Mouse (Mus musculus): ENCODE results near the gene Rab8a. TPM values are rescaled to one million over a fixed set of nuclear protein-coding genes. Genes with fewer than 3 reads are reported as not detected.

Rab8a gene
- polyA plus RNA-seq, 1 experiment from 2014 or later = 86.7 TPM

- Histone ChIP-seq H3K4me2 (ENCODE audit: low read length) (no peak overlapping the region), H3K4me1 (ENCODE audit: control insufficient read depth, insufficient read depth, low read length) (no peaks in the 10 kb centered on the region), H3K27ac (ENCODE audit: low read depth, low read length) (no peak overlapping the region), H3K9ac (ENCODE audit: low read length) (no peak overlapping the region), H3K27me3 (replicated peaks; ENCODE audit: control insufficient read depth, insufficient read depth, low read length) (no peaks in the 10 kb centered on the region), H3K36me3 (ENCODE audit: control insufficient read depth, insufficient read depth, low read length) (no peaks in the 10 kb centered on the region), H3K9me3 (replicated peaks; ENCODE audit: control insufficient read depth, low read length) (no peaks in the 10 kb centered on the region), H3K4me3 (ENCODE audit: low read depth, low read length) (no peak overlapping the region)
- WGBS = 89% methylated on average over 2 of the region's 2 CpGs
- no peak for DNase-seq (ENCODE audit: low spot score)
- ATAC-seq = no peak
Measured at GRCm38 (mm10) chr8:72187793-72188331, 26.9 kb downstream of the Rab8a start.

DNA sequence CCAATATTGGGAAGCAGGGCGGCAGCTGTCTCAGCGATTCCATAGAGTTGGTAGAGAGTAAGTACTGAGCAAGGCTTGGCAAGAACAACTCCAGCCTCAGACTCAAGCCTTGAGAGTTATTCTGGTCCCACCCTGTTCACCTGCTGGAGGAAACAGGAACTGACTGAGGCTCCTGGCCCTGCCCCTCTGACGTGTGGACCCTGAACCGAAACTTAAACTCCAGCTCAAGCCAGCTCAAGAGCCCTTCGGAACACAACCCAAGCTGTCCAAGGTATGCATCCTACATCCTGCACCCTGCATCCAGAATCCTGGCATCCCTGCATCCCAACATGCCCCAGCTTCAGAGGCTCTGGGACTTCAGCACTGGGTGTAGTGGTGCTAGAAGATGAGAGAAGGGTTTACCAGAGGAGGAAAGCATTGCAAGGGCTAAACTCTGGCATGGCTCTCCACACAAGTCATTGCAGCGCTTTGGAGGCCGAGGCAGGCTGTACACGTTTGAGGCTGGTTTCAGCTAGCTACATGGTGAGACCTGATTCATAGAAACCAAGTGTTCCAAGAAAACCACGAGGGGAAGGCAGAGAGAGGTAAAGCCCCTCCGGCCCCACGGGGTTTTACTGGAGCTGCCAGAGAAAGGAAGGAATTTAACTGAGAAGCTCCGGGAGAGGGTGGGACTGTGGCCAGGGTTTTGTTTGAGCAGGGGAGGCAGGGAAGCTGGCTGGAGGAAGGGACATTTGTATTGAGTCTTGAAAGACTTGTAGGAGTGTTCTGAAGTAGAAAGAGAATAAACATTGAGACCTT lies 28.6 kb downstream of the Rab8a start, which contains the start of gene Hsh2d:
Gene Hsh2d, plus strand, starts transcription at position 222 of the 798 bp plus-strand sequence.
- no peak for DNase-seq (ENCODE audit: low spot score)

DNA sequence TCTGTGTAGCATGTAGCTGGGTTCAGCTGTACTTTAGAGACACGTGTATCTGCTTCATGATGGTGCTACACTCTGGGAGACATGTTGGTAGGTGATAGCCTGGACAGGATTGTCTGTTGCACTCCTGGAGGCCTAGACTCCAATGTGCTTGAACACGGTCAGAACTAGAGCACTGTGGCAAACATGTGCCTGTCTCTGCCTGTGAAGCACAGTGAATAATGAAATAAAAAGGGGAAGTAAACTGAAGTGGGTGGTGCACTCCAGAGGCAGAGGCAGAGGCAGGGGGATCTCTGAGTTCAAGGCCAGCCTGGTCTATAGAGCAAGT lies 29.2 kb downstream of the Rab8a start:
- Histone ChIP-seq H3K4me2 (ENCODE audit: low read length) (no peak overlapping the region), H3K4me1 (ENCODE audit: control insufficient read depth, insufficient read depth, low read length) (no peaks in the 10 kb centered on the region), H3K9ac (ENCODE audit: low read length) (no peak overlapping the region), H3K9me3 (replicated peaks; ENCODE audit: control insufficient read depth, low read length) (no peaks in the 10 kb centered on the region), H3K27me3 (replicated peaks; ENCODE audit: control insufficient read depth, insufficient read depth, low read length) (no peaks in the 10 kb centered on the region), H3K27ac (ENCODE audit: low read depth, low read length) (no peak overlapping the region), H3K36me3 (ENCODE audit: control insufficient read depth, insufficient read depth, low read length) (no peaks in the 10 kb centered on the region), H3K4me3 (ENCODE audit: low read depth, low read length) (no peak overlapping the region)
- DNase-seq (ENCODE audit: low spot score) (no peak), ATAC-seq (no peak)
- 83% methylated on average over 2 of the region's 2 CpGs for WGBS

More for the DNA sequence above, 28.6 kb downstream of the Rab8a start, which contains the start of gene Hsh2d:
- no peaks in the 10 kb centered on the region for H3K36me3 ChIP-seq (ENCODE audit: control insufficient read depth, insufficient read depth, low read length)
- no peaks in the 10 kb centered on the region for H3K9me3 ChIP-seq (replicated peaks; ENCODE audit: control insufficient read depth, low read length)
- no peak within 1 kb of the TSS for H3K9ac ChIP-seq (ENCODE audit: low read length)
- no peak for ATAC-seq
- no peak within 1 kb of the TSS for H3K4me2 ChIP-seq (ENCODE audit: low read length)
- 73% methylated on average over 12 of the region's 12 CpGs for WGBS
- H3K4me1 ChIP-seq (ENCODE audit: control insufficient read depth, insufficient read depth, low read length) = no peaks in the 10 kb centered on the region
- no peaks in the 10 kb centered on the region for H3K27me3 ChIP-seq (replicated peaks; ENCODE audit: control insufficient read depth, insufficient read depth, low read length)
- H3K4me3 ChIP-seq (ENCODE audit: low read depth, low read length) = no peak within 1 kb of the TSS
- H3K27ac ChIP-seq (ENCODE audit: low read depth, low read length) = no peak within 1 kb of the TSS

DNA sequence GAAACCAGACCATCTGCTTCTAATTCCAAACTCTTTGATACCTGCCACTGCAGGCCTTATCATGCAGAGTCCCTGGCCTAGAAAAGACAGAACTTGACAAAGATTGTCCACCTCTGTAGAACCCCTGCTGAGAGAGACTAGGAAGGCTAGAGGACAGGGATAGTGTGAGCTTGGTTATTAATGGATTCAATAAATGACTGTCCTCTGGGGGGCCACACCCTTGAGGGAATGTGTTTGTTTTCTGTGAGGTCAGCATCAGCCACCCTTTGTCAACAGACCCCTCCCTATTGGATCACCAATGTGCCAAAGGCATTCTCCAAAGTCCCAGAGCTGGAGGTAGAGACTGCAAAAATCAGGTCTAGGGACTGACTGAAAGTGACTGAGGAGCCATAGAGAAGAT lies 31.1 kb downstream of the Rab8a start:
- Histone ChIP-seq H3K4me2 (ENCODE audit: low read length) (no peak overlapping the region), H3K36me3 (ENCODE audit: control insufficient read depth, insufficient read depth, low read length) (no peaks in the 10 kb centered on the region), H3K4me1 (ENCODE audit: control insufficient read depth, insufficient read depth, low read length) (no peaks in the 10 kb centered on the region), H3K27ac (ENCODE audit: low read depth, low read length) (no peak overlapping the region), H3K9ac (ENCODE audit: low read length) (no peak overlapping the region), H3K4me3 (ENCODE audit: low read depth, low read length) (no peak overlapping the region), H3K9me3 (replicated peaks; ENCODE audit: control insufficient read depth, low read length) (no peaks in the 10 kb centered on the region), H3K27me3 (replicated peaks; ENCODE audit: control insufficient read depth, insufficient read depth, low read length) (no peaks in the 10 kb centered on the region)
- DNase-seq (ENCODE audit: low spot score) = no peak
- no peak for ATAC-seq

DNA sequence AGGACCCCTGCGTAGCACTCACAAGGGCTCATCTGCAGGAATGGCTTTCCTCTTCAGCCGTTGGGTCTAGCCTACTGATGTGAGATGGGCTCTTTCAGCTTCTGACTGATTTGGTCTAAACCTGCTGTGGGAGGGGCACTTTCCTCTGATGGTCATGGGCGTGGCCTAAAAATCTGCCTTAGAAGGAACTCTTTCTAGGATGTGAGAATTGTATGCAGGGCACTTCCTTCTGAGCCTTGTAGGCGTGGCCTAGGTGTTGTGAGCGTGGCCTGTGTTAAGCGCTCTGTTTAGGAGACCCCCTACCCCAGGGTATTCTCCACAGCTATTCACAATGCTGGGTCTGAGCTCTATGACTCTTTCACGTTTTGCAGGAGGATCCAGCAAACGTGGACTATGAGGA lies 37.0 kb downstream of the Rab8a start:
- no peaks in the 10 kb centered on the region for H3K36me3 ChIP-seq (ENCODE audit: control insufficient read depth, insufficient read depth, low read length)
- no peaks in the 10 kb centered on the region for H3K4me1 ChIP-seq (ENCODE audit: control insufficient read depth, insufficient read depth, low read length)
- no peaks in the 10 kb centered on the region for H3K27me3 ChIP-seq (replicated peaks; ENCODE audit: control insufficient read depth, insufficient read depth, low read length)
- H3K4me3 ChIP-seq (ENCODE audit: low read depth, low read length) = no peak overlapping the region
- 69% methylated on average over 8 of the region's 8 CpGs for WGBS
- H3K9me3 ChIP-seq (replicated peaks; ENCODE audit: control insufficient read depth, low read length) = peaks cover 7% of the 10 kb centered on the region; the same call in 1 of the 2 replicates
- DNase-seq (ENCODE audit: low spot score) = no peak
- H3K4me2 ChIP-seq (ENCODE audit: low read length) = no peak overlapping the region
- H3K9ac ChIP-seq (ENCODE audit: low read length) = no peak overlapping the region
- ATAC-seq = no peak
- H3K27ac ChIP-seq (ENCODE audit: low read depth, low read length) = no peak overlapping the region

DNA sequence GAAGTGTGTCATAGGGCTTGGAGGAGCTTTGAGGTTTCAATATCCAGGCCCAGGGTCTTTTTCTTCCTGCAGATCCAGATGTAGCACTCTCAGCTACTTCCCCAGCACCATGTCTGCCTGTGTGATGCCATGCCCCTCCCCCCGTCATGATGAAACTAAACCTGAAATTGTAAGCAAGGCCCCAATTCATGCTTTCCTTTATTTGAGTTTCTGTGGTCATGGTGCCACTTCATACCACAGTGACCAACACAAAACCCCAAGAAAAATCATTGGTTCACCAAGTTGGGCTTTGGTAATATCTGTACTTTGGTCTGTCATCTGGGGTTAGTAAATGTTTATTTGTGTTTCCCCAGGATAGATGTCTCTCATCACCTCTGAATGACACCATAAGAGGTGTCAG lies 47.6 kb downstream of the Rab8a start:
- ATAC-seq = no peak
- H3K27me3 ChIP-seq (replicated peaks; ENCODE audit: control insufficient read depth, insufficient read depth, low read length) = no peaks in the 10 kb centered on the region
- 86% methylated on average over 1 of the region's 1 CpGs for WGBS

GRCm38 (mm10) chr8:72210222-72210621 lies 49.2 kb downstream of the Rab8a start:
- Histone ChIP-seq H3K4me2 (ENCODE audit: low read length) (no peak overlapping the region), H3K27me3 (replicated peaks; ENCODE audit: control insufficient read depth, insufficient read depth, low read length) (no peaks in the 10 kb centered on the region), H3K9me3 (replicated peaks; ENCODE audit: control insufficient read depth, low read length) (no peaks in the 10 kb centered on the region), H3K4me1 (ENCODE audit: control insufficient read depth, insufficient read depth, low read length) (no peaks in the 10 kb centered on the region), H3K27ac (ENCODE audit: low read depth, low read length) (no peak overlapping the region), H3K9ac (ENCODE audit: low read length) (no peak overlapping the region), H3K36me3 (ENCODE audit: control insufficient read depth, insufficient read depth, low read length) (no peaks in the 10 kb centered on the region), H3K4me3 (ENCODE audit: low read depth, low read length) (no peak overlapping the region)
- ATAC-seq (no peak), DNase-seq (ENCODE audit: low spot score) (no peak)
- 84% methylated on average over 4 of the region's 4 CpGs for WGBS

More for the DNA sequence above, 47.6 kb downstream of the Rab8a start:
- Histone ChIP-seq H3K9me3 (replicated peaks; ENCODE audit: control insufficient read depth, low read length) (peaks cover 4% of the 10 kb centered on the region; the same call in 1 of the 2 replicates), H3K9ac (ENCODE audit: low read length) (no peak overlapping the region), H3K36me3 (ENCODE audit: control insufficient read depth, insufficient read depth, low read length) (no peaks in the 10 kb centered on the region), H3K27ac (ENCODE audit: low read depth, low read length) (no peak overlapping the region), H3K4me3 (ENCODE audit: low read depth, low read length) (no peak overlapping the region), H3K4me2 (ENCODE audit: low read length) (no peak overlapping the region), H3K4me1 (ENCODE audit: control insufficient read depth, insufficient read depth, low read length) (no peaks in the 10 kb centered on the region)
- no peak for DNase-seq (ENCODE audit: low spot score)

DNA sequence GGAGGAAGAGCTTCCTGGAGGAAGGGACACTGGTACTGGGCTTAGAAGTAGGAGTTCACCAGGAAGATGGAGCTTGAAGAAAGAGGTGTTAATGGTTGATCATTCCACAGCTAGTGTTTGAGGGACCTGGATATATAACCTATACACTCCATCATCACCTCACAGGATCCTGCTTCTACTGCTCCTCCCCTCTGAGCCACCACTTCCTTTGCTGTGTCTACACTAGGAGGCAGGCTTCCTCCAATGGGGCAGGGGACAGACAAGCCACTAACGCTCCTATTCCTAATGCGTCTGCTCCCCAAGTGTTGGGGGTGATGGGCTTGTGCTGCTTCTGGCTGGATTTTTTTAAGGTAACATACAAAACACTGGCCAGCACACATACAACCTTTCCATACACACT lies 49.7 kb downstream of the Rab8a start:
- Histone ChIP-seq H3K27ac (ENCODE audit: low read depth, low read length) (no peak overlapping the region), H3K4me2 (ENCODE audit: low read length) (no peak overlapping the region), H3K36me3 (ENCODE audit: control insufficient read depth, insufficient read depth, low read length) (no peaks in the 10 kb centered on the region), H3K9ac (ENCODE audit: low read length) (no peak overlapping the region), H3K4me3 (ENCODE audit: low read depth, low read length) (no peak overlapping the region), H3K4me1 (ENCODE audit: control insufficient read depth, insufficient read depth, low read length) (no peaks in the 10 kb centered on the region), H3K27me3 (replicated peaks; ENCODE audit: control insufficient read depth, insufficient read depth, low read length) (no peaks in the 10 kb centered on the region), H3K9me3 (replicated peaks; ENCODE audit: control insufficient read depth, low read length) (no peaks in the 10 kb centered on the region)
- ATAC-seq = no peak
- no peak for DNase-seq (ENCODE audit: low spot score)
- 58% methylated on average over 2 of the region's 2 CpGs for WGBS

GRCm38 (mm10) chr8:72211846-72212245 lies 50.8 kb downstream of the Rab8a start:
- Histone ChIP-seq H3K4me2 (ENCODE audit: low read length) (no peak overlapping the region), H3K9me3 (replicated peaks; ENCODE audit: control insufficient read depth, low read length) (no peaks in the 10 kb centered on the region), H3K27me3 (replicated peaks; ENCODE audit: control insufficient read depth, insufficient read depth, low read length) (no peaks in the 10 kb centered on the region), H3K4me1 (ENCODE audit: control insufficient read depth, insufficient read depth, low read length) (no peaks in the 10 kb centered on the region), H3K4me3 (ENCODE audit: low read depth, low read length) (no peak overlapping the region), H3K9ac (ENCODE audit: low read length) (no peak overlapping the region), H3K36me3 (ENCODE audit: control insufficient read depth, insufficient read depth, low read length) (no peaks in the 10 kb centered on the region), H3K27ac (ENCODE audit: low read depth, low read length) (no peak overlapping the region)
- ATAC-seq (no peak), DNase-seq (ENCODE audit: low spot score) (no peak)
- WGBS = 79% methylated on average over 1 of the region's 1 CpGs

Measured in forebrain, embryonic 14.5 days (tissue).